Mouse (Mus musculus) lung, postnatal 14 days (tissue): ENCODE results near the gene Nfkbil1.

Experiments
- DNase-seq: peaks from one replicate; pipeline ENCODE4 v3.0.0; 2021

The Nfkbil1 gene

DNA sequence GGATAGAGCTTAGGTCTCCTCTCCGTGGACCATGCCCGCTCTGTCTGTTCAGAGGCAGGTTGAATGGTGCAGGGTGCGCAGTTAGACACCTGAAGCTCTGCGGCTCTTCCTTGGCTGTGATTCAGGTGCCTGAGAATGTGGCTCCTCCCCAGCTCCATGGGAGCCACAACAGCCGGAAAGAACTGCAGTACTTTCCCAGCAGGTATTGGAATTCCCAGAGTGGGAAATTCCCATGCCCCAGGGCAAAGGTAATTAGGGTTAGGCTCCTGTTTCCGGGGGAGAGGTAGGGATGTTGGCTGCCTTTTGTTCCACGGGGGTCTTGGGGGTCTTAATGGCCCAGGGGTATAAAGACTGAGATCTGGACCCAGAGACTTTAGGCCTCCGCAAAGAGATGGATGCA, 36.6 kb downstream of the Nfkbil1 start:
- DNase-seq, result no peak

DNA sequence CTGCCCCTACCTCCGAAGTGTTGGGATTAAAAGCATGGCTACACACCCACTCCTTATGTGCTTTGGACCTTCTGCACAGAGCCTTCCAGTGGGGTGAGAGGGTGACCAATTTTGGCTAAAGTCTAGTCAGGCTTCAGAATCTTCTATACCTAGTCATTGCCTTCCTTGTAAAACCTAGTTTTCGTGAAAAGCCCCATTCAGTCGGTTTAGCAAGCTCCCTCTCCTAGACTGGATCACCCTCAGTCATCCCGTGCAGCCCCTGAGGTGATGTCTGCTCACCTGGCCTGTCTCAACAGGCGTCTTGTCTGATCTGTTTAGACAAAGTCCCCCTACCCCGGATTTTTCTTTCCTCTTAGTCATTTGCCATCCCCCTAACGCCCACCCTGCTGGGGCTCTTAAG, 37.6 kb downstream of the Nfkbil1 start:
- no peak for DNase-seq

GRCm38 (mm10) chr17:35197126-35197525, 38.5 kb downstream of the Nfkbil1 start:
- no peak for DNase-seq

GRCm38 (mm10) chr17:35196321-35196641, 39.3 kb downstream of the Nfkbil1 start:
- DNase-seq, result no peak

GRCm38 (mm10) chr17:35195631-35196320, 39.8 kb downstream of the Nfkbil1 start:
- peak; percentile 90 for DNase-seq

DNA sequence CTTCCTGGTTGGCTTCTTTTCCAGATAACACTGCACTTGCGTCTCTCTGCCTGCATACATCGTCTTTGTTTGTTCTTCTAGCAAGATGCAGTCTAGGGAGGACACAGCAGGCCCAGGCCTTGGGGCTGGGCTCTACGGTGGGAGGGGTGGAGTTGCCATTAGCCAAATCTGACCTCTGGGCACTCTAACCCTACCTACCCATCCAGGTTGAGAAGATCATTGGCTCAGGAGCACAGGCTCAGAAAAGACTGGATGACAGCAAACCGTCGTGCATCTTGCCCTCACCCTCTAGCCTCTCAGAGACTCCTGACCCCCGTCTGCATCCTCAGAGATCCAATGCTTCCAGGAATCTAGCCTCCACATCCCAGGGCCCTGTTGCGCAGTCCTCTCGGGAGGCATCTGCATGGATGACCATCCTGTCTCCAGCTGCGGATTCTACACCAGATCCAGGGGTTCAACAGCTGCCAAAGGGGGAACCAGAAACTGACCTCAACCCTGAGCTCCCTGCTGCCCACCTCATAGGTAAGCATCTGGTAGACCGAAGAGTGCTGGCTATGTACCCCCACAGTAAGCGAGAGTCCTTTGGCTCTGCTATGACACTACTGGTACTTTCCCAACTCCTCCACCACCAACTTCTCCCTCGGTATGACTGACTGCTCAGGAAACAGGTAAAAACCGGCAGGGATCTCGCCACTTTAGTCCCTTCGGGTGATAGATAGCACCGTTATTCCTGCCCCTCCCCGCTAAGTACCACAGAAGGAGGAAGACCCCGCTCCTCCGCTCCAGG, 40.6 kb downstream of the Nfkbil1 start:
- no peak for DNase-seq

GRCm38 (mm10) chr17:35193881-35194843, 41.4 kb downstream of the Nfkbil1 start, which contains the start of gene Ltb:
Ltb (plus strand) TSS chr17:35194439.
- DNase-seq, result no peak

DNA sequence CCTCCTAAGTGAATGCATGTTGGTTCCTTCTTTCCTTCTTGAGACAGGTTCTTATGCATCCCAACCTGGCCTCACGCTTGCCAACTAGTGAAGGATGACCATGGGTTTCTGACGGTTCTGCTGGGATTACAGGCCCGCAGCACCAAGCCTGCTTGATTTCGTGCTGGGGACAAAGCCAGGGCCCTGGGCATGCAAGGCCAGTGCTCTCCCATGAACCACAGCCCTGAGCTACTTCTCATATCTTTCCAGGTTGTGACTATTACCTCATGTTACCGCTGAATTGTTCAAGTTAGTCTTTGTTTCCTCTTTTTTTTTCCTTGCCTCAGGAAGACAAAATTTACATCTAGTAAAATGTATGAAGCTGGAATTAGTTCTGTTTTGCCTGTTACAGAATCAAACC, 42.7 kb downstream of the Nfkbil1 start:
- no peak for DNase-seq

DNA sequence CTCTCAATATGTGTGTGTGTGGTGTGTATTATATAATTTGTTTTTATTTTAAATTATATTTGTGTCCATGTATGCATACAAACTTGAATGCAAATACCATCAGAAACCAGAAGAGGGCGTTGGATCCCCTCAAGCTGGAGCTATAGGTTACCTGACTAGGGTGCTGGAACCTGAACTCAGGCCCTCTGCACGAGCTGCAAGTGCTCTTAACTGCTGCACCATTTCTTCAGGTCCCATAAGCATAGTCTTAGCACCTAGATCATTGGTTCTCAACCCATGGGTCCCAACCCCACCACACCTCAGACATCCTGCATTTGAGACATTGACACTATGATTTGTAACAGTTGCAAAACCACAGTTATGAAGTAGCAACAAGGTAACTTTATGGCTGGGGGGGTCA, 43.9 kb downstream of the Nfkbil1 start:
- DNase-seq, result no peak

- DNase-seq, result no peak
These were observed 45.5 kb downstream of the Nfkbil1 start for GRCm38 (mm10) chr17:35190096-35190495.

DNA sequence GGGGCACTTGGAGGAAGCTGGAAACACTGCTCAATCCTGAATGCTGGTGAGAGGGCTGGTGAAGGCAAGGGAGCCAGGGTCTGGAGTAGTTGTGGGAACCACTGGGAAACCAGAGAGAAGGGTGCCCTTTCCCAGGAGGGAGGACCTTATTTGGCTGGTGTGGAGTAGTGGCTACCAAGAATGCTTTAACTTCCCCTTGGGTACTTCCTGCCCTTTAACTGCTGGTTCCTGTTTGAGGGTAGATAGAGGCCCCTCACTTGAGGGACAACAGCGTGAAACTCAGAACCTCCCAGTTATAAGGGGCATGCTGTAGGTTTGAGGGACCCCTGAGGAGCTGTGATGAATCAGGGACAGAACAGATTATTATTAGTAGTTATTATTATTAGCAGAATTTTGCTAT, 46.4 kb downstream of the Nfkbil1 start:
- no peak for DNase-seq

- DNase-seq, result no peak
These were observed 47.5 kb downstream of the Nfkbil1 start, which contains the start of gene Lst1 for GRCm38 (mm10) chr17:35187959-35188610. Lst1 (minus strand) TSS chr17:35188439.

DNA sequence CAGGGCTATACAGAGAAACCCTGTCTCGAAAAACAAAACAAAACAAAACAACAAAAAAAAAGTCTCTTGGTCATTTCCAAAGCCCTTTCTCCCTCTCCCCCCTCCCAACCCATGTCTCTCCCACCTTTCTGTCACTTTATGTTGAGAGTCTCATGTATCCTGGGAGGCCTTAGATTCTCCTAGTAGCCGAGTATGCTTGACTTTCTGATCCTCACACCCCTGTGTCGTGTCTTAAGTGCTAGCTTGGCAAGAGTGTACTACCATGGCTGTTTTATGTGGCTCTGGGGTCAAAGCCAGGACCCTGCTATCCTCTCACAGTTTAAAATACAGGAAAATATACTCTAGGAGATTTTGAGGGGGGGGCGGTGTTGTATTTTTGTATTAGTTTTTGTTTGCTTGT, 48.2 kb downstream of the Nfkbil1 start:
- DNase-seq, result no peak

DNA sequence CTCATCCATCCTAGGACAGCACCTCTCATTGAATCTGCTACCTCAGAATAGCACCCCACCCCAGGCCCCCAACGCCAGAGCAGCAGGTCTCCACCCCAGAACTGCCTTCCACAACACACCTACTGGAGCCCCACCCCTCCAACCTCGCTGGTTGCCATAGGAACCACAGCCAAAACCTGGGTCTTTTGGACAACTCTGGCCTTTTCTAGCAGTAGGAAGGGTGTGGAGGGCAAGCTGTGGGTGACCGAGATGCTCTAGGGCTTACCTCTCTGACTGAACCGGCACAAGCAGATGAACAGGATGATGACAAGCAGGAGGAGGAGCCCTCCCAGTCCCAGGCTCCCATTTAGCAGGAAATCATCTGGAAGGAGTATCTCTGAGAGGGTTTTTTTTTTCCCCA, 48.9 kb downstream of the Nfkbil1 start:
- peak; percentile 51 for DNase-seq

GRCm38 (mm10) chr17:35185639-35186611, 49.7 kb downstream of the Nfkbil1 start:
- DNase-seq, result peak; percentile 84

- DNase-seq, result no peak
These were observed 55.5 kb downstream of the Nfkbil1 start for GRCm38 (mm10) chr17:35180093-35180492.

GRCm38 (mm10) chr17:35178528-35178927, 57.1 kb downstream of the Nfkbil1 start:
- peak; percentile 84 for DNase-seq

GRCm38 (mm10) chr17:35175968-35176367, 59.6 kb downstream of the Nfkbil1 start, which contains the start of gene Aif1:
Aif1 (minus strand) TSS chr17:35176068.
- DNase-seq, result no peak

GRCm38 (mm10) chr17:35175382-35175781, 60.2 kb downstream of the Nfkbil1 start:
- no peak for DNase-seq

DNA sequence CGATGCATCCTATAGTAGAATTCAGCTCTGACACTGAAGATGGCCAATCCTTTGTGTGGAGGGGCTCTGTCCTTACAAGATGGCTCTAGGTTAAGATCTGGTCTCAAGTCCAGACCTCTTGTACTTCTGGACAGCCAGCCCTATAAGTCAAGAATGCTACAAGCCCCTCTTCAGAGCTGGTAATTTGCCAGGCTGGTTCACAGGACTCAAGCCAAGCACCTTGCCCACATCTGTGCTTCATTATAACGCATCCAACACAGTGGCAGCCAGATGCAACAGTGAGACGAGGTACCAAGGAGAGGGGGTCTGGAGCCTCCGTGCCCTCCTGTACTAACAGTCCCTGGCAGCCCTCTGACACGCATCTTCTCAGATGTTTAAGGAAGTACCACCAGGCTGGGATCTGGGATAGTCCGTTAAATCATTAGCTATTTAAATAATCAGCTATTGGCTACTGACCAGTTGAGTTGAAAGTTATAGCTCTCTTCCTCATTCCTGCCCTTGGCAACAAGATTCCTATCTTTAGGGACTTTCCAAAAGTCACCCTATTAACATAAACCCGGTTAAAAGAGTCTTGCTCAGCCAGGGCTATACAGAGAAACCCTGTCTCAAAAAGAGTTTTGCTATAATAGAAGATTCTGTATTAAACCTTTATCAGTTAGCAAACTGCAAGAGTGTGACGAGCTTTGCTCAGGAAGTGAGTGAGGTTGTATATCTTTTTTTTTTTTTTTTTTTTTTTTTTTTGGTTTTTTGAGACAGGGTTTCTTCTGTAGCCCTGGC, 61.2 kb downstream of the Nfkbil1 start:
- DNase-seq, result no peak

- DNase-seq, result no peak
These were observed 62.3 kb downstream of the Nfkbil1 start for GRCm38 (mm10) chr17:35173329-35173728.
